Mouse (Mus musculus) testis, postnatal 14 days (tissue): Measurements from ENCODE around the gene Dennd4c.

Experiments used
- DNase-seq: peaks from one replicate; pipeline ENCODE4 v3.0.0; 2021; ENCODE audit warnings: low spot score

Dennd4c gene

GRCm38 (mm10) chr4:86748336-86749291 is at the start of gene Dennd4c:
Gene Dennd4c (plus strand): TSS chr4:86748555.
- peak; percentile 97 for DNase-seq

- no peak for DNase-seq
These were observed 49.0 kb upstream of the Dennd4c start for GRCm38 (mm10) chr4:86699161-86699865.

- DNase-seq = no peak
These were observed 39.6 kb upstream of the Dennd4c start for GRCm38 (mm10) chr4:86708801-86709200.

- no peak for DNase-seq
These were observed 38.2 kb upstream of the Dennd4c start for GRCm38 (mm10) chr4:86710034-86710650.

- no peak for DNase-seq
These were observed 37.6 kb upstream of the Dennd4c start for GRCm38 (mm10) chr4:86710666-86711215.

- DNase-seq = no peak
These were observed 35.6 kb upstream of the Dennd4c start for GRCm38 (mm10) chr4:86712751-86713195.

- no peak for DNase-seq
These were observed 34.8 kb upstream of the Dennd4c start for GRCm38 (mm10) chr4:86713518-86713917.

- no peak for DNase-seq
These were observed 33.0 kb upstream of the Dennd4c start for GRCm38 (mm10) chr4:86715341-86715740.

- peak; percentile 58 for DNase-seq
These were observed 31.2 kb upstream of the Dennd4c start for GRCm38 (mm10) chr4:86717176-86717575.

- DNase-seq = no peak
These were observed 29.3 kb upstream of the Dennd4c start for GRCm38 (mm10) chr4:86718878-86719577.

- DNase-seq = no peak
These were observed 26.4 kb upstream of the Dennd4c start for GRCm38 (mm10) chr4:86721856-86722358.

GRCm38 (mm10) chr4:86725175-86725574 is 23.2 kb upstream of the Dennd4c start:
- DNase-seq = no peak

GRCm38 (mm10) chr4:86726141-86726540 is 22.2 kb upstream of the Dennd4c start:
- DNase-seq = no peak

GRCm38 (mm10) chr4:86729829-86730228 is 18.5 kb upstream of the Dennd4c start:
- DNase-seq = no peak

- DNase-seq = no peak
These were observed 14.1 kb upstream of the Dennd4c start for GRCm38 (mm10) chr4:86734088-86734841.

- no peak for DNase-seq
These were observed 8.9 kb upstream of the Dennd4c start for GRCm38 (mm10) chr4:86739308-86739993.

- peak; percentile 13 for DNase-seq
These were observed 1.0 kb downstream of the Dennd4c start for GRCm38 (mm10) chr4:86749361-86749841.

GRCm38 (mm10) chr4:86750346-86750945 is 2.1 kb downstream of the Dennd4c start:
- peak; percentile 21 for DNase-seq

GRCm38 (mm10) chr4:86764307-86764706 is 16.0 kb downstream of the Dennd4c start:
- no peak for DNase-seq
